Mouse (Mus musculus) liver, embryonic 11.5 days (tissue): ENCODE data around the gene Gal3st2. TPM values are rescaled to one million over a fixed set of nuclear protein-coding genes. Genes with fewer than 3 reads are reported as not detected.
"Not testable (repeated sequence)": the region's sequence is repeated elsewhere in the genome, so short reads cannot be mapped to it uniquely, and the experiment has no call there.

ENCODE experiments used
- ATAC-seq: fragments of 200-750 bp; cut with Nextera tagmentation; replicated peaks from 2 replicates; pipeline ENCODE4 v1.8.0; 2017; ENCODE audit warnings: moderate number of reproducible peaks, mild to moderate bottlenecking, moderate TSS enrichment, moderate library complexity; ENCODE audit not compliant: low FRiP score
- DNase-seq: peaks from one replicate; pipeline ENCODE4 v3.0.0-alpha.2; 2017; ENCODE audit warnings: low spot score
- H3K27ac ChIP-seq: fragments of 300-500 bp; sonication (generic); 2 replicates; pipeline ENCODE4 v1.5.1; 2014; ENCODE audit warnings: mild to moderate bottlenecking, low read depth, low read length, control low read depth
- H3K27me3 ChIP-seq: fragments of 300-500 bp; sonication (generic); replicated peaks from 2 replicates; pipeline ENCODE4 v1.6.1; 2014; ENCODE audit warnings: low read length, mixed read lengths; ENCODE audit not compliant: control insufficient read depth, insufficient read depth
- H3K36me3 ChIP-seq: fragments of 300-500 bp; sonication (generic); 2 replicates; pipeline ENCODE4 v1.6.1; 2014; ENCODE audit warnings: mild to moderate bottlenecking, low read length, moderate library complexity, mixed read lengths; ENCODE audit not compliant: control insufficient read depth, insufficient read depth
- H3K4me1 ChIP-seq: fragments of 300-500 bp; sonication (generic); replicated peaks from 2 replicates; pipeline ENCODE4 v1.6.1; 2014; ENCODE audit warnings: low read length, mixed read lengths; ENCODE audit not compliant: control insufficient read depth, insufficient read depth
- H3K4me2 ChIP-seq: fragments of 300-500 bp; sonication (generic); 2 replicates; pipeline ENCODE4 v1.6.1; 2014; ENCODE audit warnings: mild to moderate bottlenecking, control low read depth, moderate library complexity
- H3K4me3 ChIP-seq: fragments of 300-500 bp; sonication (generic); 2 replicates; pipeline ENCODE4 v1.5.1; 2014; ENCODE audit warnings: low read depth, low read length, control low read depth
- H3K9ac ChIP-seq: fragments of 300-500 bp; sonication (generic); 2 replicates; pipeline ENCODE4 v1.6.1; 2014; ENCODE audit warnings: low read depth, low read length, control low read depth
- H3K9me3 ChIP-seq: fragments of 300-500 bp; sonication (generic); 2 replicates; pipeline ENCODE4 v1.6.1; 2016; ENCODE audit warnings: low read length, inconsistent platforms, mixed read lengths; ENCODE audit not compliant: control insufficient read depth
- WGBS: fragments of 180-500 bp; shearing (Covaris S2); extraction: QIAGEN DNeasy Blood & Tissue Kit; methylation state at CpG from one replicate; pipeline ENCODE4 v1.1.7; 2014; 5-methylcytosine and 5-hydroxymethylcytosine counted together
- polyA plus RNA-seq: library from polyadenylated mRNA; unstranded; fragments of >200 nt; fragmentation: Nextera tagmentation; extraction: Ambion mirVana; gene quantifications from 2 replicates; pipeline ENCODE4 v1.2.1, GENCODE M21; 2014

Gal3st2 gene
- polyA plus RNA-seq, 1 experiment from 2014 or later: not detected

DNA sequence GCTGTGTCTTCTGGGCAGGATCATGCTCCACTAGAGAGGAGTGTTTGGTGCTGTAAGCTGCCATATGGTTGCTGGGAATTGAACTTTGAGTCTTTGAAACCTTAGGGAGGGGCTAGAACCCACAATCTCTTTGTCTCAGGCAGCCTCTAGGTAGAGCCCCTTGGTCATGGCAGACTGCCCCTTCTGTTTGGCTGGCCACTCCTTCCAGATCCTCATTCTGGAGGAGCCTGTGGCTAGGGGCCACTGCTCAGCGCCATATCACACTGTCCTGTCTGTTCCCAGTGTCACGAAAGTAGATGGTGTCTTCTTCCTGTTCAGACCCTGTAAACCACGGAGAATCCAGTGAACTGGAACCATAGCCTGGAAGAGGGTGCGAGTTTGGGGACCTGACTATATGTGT, 5.3 kb upstream of the Gal3st2 start:
- H3K4me3 ChIP-seq, H3K27me3 ChIP-seq: not testable (repeated sequence)
- 0 out of 2 replicates have a peak, but pooled peaks have one; percentile 26 for ATAC-seq

GRCm38 (mm10) chr1:93857370-93857769, 3.7 kb upstream of the Gal3st2 start:
- Histone ChIP-seq H3K36me3 (no peaks in the 10 kb centered on the region), H3K9me3 (no peaks in the 10 kb centered on the region), H3K4me3 (no peak overlapping the region), H3K4me1 (no peaks in the 10 kb centered on the region), H3K9ac (no peak overlapping the region), H3K27me3 (no peaks in the 10 kb centered on the region), H3K4me2 (no peak overlapping the region), H3K27ac (no peak overlapping the region)
- ATAC-seq: no peak
- no peak for DNase-seq
- WGBS: 81% methylated on average over 6 of the region's 6 CpGs

More for the DNA sequence above, 5.3 kb upstream of the Gal3st2 start:
- not testable (repeated sequence) for H3K4me1 ChIP-seq, DNase-seq, H3K4me2 ChIP-seq, H3K9ac ChIP-seq, H3K27ac ChIP-seq, H3K36me3 ChIP-seq, H3K9me3 ChIP-seq
- WGBS: 53% methylated on average over 4 of the region's 4 CpGs

DNA sequence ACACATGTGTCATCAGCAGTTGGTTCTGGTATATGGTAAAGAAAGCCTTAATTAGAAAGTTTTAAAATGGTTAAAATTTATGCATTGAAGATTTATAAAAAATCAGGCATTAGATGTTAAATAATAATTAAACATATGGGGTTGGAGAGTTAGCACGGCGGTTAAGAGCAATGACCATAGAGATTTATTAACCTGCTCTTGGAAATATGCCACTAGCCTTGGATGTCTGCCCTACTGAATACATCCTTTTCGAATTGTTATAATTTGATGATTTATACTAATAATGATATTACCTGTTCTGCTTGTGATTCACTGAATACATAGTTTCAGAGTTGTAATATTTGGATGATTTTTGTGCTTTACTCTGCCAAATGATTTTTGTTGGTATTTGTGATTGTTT, 3.1 kb upstream of the Gal3st2 start:
- no peak overlapping the region for H3K9ac ChIP-seq
- no peaks in the 10 kb centered on the region for H3K4me1 ChIP-seq
- H3K4me3 ChIP-seq: no peak overlapping the region
- no peaks in the 10 kb centered on the region for H3K9me3 ChIP-seq
- 78% methylated on average over 3 of the region's 3 CpGs for WGBS
- H3K27me3 ChIP-seq: no peaks in the 10 kb centered on the region
- DNase-seq (no peak), ATAC-seq (no peak)
- no peaks in the 10 kb centered on the region for H3K36me3 ChIP-seq
- no peak overlapping the region for H3K4me2 ChIP-seq
- H3K27ac ChIP-seq: no peak overlapping the region

GRCm38 (mm10) chr1:93859619-93860018, 1.5 kb upstream of the Gal3st2 start:
- ATAC-seq (no peak), DNase-seq (no peak)
- H3K4me3 ChIP-seq: no peak overlapping the region
- H3K9ac ChIP-seq: no peak overlapping the region
- H3K27ac ChIP-seq: no peak overlapping the region
- H3K4me1 ChIP-seq: no peaks in the 10 kb centered on the region
- no peaks in the 10 kb centered on the region for H3K27me3 ChIP-seq
- no peak overlapping the region for H3K4me2 ChIP-seq
- H3K36me3 ChIP-seq: no peaks in the 10 kb centered on the region
- no peaks in the 10 kb centered on the region for H3K9me3 ChIP-seq

DNA sequence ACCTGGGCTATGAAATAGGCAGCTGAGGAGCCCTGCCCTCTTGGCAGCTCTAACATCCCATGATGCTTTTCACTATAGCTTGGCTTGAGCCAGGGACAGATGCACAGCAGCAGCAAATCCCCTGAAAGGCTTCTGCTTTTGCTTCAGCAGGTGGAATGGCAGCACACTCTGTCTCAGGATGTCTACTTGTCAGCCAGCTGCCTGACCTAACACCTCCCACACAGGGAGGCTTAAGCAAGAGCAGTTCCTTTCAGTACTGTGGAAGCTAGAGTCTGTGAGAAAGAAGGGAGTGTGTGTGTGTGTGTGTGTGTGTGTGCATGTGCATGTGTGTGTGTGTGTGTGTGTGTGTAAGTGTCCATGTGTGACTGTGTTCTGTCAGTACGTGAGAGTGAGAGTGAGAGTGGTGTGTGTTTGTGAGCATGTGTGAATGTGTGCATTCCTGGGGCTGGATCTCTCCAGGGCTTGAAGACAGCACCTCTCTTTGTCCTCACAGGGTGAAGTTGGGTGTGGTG, 10.5 kb downstream of the Gal3st2 start:
- H3K9me3 ChIP-seq, DNase-seq, H3K27ac ChIP-seq, ATAC-seq, H3K9ac ChIP-seq, H3K4me2 ChIP-seq, H3K4me3 ChIP-seq, H3K27me3 ChIP-seq, H3K36me3 ChIP-seq, H3K4me1 ChIP-seq: not testable (repeated sequence)
- WGBS: 44% methylated on average over 1 of the region's 1 CpGs

- not testable (repeated sequence) for DNase-seq, H3K27me3 ChIP-seq, H3K4me3 ChIP-seq, H3K4me2 ChIP-seq, ATAC-seq, H3K27ac ChIP-seq, H3K9me3 ChIP-seq, H3K4me1 ChIP-seq, H3K36me3 ChIP-seq, H3K9ac ChIP-seq
- 94% methylated on average over 9 of the region's 22 CpGs for WGBS
Observed at GRCm38 (mm10) chr1:93874405-93874804, 13.3 kb downstream of the Gal3st2 start.

- WGBS: no CpG with 5 or more reads among the region's 11 CpGs
Observed at GRCm38 (mm10) chr1:93881778-93882177, 20.7 kb downstream of the Gal3st2 start.

GRCm38 (mm10) chr1:93890936-93891335, 29.8 kb downstream of the Gal3st2 start:
- H3K36me3 ChIP-seq, H3K27me3 ChIP-seq, H3K4me1 ChIP-seq, H3K4me3 ChIP-seq, H3K27ac ChIP-seq, H3K9ac ChIP-seq, ATAC-seq, H3K4me2 ChIP-seq, H3K9me3 ChIP-seq, DNase-seq: not testable (repeated sequence)
- WGBS: 64% methylated on average over 1 of the region's 1 CpGs

More at GRCm38 (mm10) chr1:93881778-93882177, 20.7 kb downstream of the Gal3st2 start:
- not testable (repeated sequence) for H3K9me3 ChIP-seq, H3K27me3 ChIP-seq, H3K9ac ChIP-seq, H3K4me3 ChIP-seq, H3K36me3 ChIP-seq, H3K4me2 ChIP-seq, ATAC-seq, H3K4me1 ChIP-seq, DNase-seq, H3K27ac ChIP-seq

- H3K36me3 ChIP-seq, ATAC-seq, H3K4me1 ChIP-seq, H3K27ac ChIP-seq, H3K9me3 ChIP-seq, H3K27me3 ChIP-seq, H3K4me3 ChIP-seq, DNase-seq, H3K4me2 ChIP-seq, H3K9ac ChIP-seq: not testable (repeated sequence)
- no CpG with 5 or more reads among the region's 1 CpGs for WGBS
Observed at GRCm38 (mm10) chr1:93897395-93897794, 36.3 kb downstream of the Gal3st2 start.
